Mouse (Mus musculus) embryonic facial prominence, embryonic 11.5 days (tissue): ENCODE data around the gene Krtap24-1. TPM values are rescaled to one million over a fixed set of nuclear protein-coding genes. Genes with fewer than 3 reads are reported as not detected.

Experiments used
- ATAC-seq: fragments of 200-750 bp; cut with Nextera tagmentation; replicated peaks from 2 replicates; pipeline ENCODE4 v1.8.0; 2017; ENCODE audit warnings: low read depth; ENCODE audit not compliant: insufficient number of reproducible peaks, low FRiP score, low TSS enrichment
- DNase-seq: peaks from one replicate; pipeline ENCODE4 v3.0.0-alpha.2; 2015; ENCODE audit warnings: low spot score
- H3K27ac ChIP-seq: fragments of 300-500 bp; sonication (generic); replicated peaks from 2 replicates; pipeline ENCODE4 v1.5.1; 2014; ENCODE audit warnings: mild to moderate bottlenecking, low read depth, low read length, control low read depth
- H3K27me3 ChIP-seq: fragments of 300-500 bp; sonication (generic); 2 replicates; pipeline ENCODE4 v1.6.1; 2014; ENCODE audit warnings: mild to moderate bottlenecking, low read length, moderate library complexity, mixed read lengths; ENCODE audit not compliant: control insufficient read depth, insufficient read depth
- H3K36me3 ChIP-seq: fragments of 300-500 bp; sonication (generic); replicated peaks from 2 replicates; pipeline ENCODE4 v1.6.1; 2014; ENCODE audit warnings: low read depth, mild to moderate bottlenecking, low read length, moderate library complexity, mixed read lengths; ENCODE audit not compliant: control insufficient read depth, insufficient read depth
- H3K4me1 ChIP-seq: fragments of 300-500 bp; sonication (generic); 2 replicates; pipeline ENCODE4 v1.6.1; 2014; ENCODE audit warnings: low read length, mixed read lengths; ENCODE audit not compliant: control insufficient read depth, insufficient read depth
- H3K4me2 ChIP-seq: fragments of 300-500 bp; sonication (generic); 2 replicates; pipeline ENCODE4 v1.6.1; 2014; ENCODE audit warnings: low read depth, mild to moderate bottlenecking, control low read depth, low read length, moderate library complexity
- H3K4me3 ChIP-seq: fragments of 300-500 bp; sonication (generic); 2 replicates; pipeline ENCODE4 v1.5.1; 2014; ENCODE audit warnings: low read depth, low read length, control low read depth
- H3K9ac ChIP-seq: fragments of 300-500 bp; sonication (generic); replicated peaks from 2 replicates; pipeline ENCODE4 v1.6.1; 2014; ENCODE audit warnings: mild to moderate bottlenecking, control low read depth, low read length
- H3K9me3 ChIP-seq: fragments of 300-500 bp; sonication (generic); replicated peaks from 2 replicates; pipeline ENCODE4 v1.6.1; 2016; ENCODE audit warnings: mild to moderate bottlenecking, low read length, inconsistent platforms, mixed read lengths; ENCODE audit not compliant: control insufficient read depth
- WGBS: fragments of 180-500 bp; shearing (Covaris S2); extraction: QIAGEN DNeasy Blood & Tissue Kit; methylation state at CpG from one replicate; pipeline ENCODE4 v1.1.7; 2014; 5-methylcytosine and 5-hydroxymethylcytosine counted together
- polyA plus RNA-seq: library from polyadenylated mRNA; unstranded; fragments of >200 nt; fragmentation: Nextera tagmentation; extraction: Ambion mirVana; gene quantifications from 2 replicates; pipeline ENCODE4 v1.2.1, GENCODE M21; 2014

The Krtap24-1 gene
- polyA plus RNA-seq, 1 experiment from 2014 or later: not detected

DNA sequence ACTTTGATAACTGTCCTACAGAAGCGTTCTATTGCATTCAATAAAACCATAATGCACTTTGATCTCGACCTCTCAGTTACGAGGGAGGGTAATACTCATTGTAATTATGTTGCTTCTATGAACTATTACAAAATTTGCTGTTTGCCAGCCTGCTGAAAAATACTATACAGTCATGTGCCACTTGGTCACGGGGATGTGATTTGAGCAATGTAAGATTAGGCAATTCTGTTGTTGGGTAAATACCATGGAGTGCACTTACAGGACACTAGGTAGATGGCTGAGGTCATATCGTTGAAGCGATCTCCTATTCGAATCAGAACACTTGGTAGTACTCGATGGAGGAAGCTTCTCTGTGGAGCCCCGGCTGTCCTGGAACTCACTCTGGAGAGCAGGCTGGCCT is 28.7 kb downstream of the Krtap24-1 start:
- no peaks in the 10 kb centered on the region for H3K4me1 ChIP-seq
- H3K27ac ChIP-seq: no peak overlapping the region
- ATAC-seq: no peak
- 95% methylated on average over 9 of the region's 9 CpGs for WGBS
- DNase-seq: no peak
- no peak overlapping the region for H3K4me3 ChIP-seq
- no peak overlapping the region for H3K9ac ChIP-seq
- H3K9me3 ChIP-seq: no peaks in the 10 kb centered on the region
- no peaks in the 10 kb centered on the region for H3K36me3 ChIP-seq
- no peaks in the 10 kb centered on the region for H3K27me3 ChIP-seq
- H3K4me2 ChIP-seq: no peak overlapping the region

DNA sequence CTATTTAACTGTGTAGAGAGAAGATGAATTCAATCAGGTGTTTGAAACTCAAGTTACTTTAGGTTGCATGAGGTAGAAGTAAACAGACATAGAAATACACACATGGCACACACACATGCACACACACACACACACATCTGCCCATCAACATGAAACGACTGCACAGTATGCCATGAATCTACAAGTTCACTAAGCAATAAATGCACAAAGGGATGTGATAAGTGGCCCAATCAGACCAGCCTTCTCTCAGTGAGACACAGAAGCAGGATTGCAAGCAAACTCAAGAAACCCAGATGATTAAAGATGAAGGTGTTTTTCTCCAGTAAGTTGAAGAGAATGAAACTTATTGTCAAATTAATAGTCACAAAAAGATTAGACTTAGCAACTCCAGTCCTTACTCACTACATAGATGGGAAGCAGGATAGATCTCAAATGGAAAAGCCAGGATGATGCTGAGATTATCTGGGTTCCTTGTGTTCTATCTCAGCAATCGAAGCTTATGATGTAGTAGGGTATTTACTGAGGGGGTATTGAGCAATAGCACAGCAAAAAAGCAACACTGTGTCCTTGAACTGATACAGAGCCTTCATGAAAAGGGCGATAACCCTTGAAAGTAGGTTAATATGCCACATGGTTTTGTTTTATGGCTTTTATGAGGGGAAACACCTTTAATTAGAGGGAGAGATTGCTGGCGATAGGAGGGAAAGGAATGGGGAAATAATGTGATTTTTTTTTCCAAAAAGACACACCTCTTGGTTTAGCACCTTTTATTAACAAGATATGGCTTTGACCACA is 36.0 kb downstream of the Krtap24-1 start:
- H3K4me2 ChIP-seq: no peak overlapping the region
- H3K9ac ChIP-seq: no peak overlapping the region
- H3K4me1 ChIP-seq: no peaks in the 10 kb centered on the region
- H3K36me3 ChIP-seq: no peaks in the 10 kb centered on the region
- 77% methylated on average over 4 of the region's 4 CpGs for WGBS
- H3K27me3 ChIP-seq: no peaks in the 10 kb centered on the region
- no peak overlapping the region for H3K27ac ChIP-seq
- no peaks in the 10 kb centered on the region for H3K9me3 ChIP-seq
- no peak overlapping the region for H3K4me3 ChIP-seq
- ATAC-seq: no peak
- DNase-seq: no peak

DNA sequence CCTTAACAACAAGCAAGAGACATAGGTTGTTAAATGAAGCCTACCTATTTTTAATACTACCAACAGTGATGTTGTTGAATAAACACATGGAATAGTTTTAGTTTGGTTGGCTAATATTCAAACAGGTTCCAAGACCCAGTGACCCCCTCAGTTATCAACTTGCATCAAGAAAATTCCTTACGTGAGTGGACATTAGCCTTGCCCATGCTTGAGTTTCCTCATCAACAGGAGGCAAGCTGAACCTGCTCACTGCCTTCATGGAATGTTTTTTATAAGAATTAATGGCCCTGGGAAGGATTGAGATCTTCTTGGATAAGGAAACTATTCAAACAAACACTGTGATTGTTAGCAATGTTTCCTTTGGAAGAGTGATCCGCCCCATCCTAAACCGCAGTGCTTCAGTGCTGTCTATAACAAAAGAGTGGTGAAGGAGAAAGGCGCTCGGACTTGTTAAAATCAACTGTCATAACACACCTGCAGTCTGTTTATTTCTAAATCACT is 39.1 kb downstream of the Krtap24-1 start:
- H3K36me3 ChIP-seq: no peaks in the 10 kb centered on the region
- no peaks in the 10 kb centered on the region for H3K27me3 ChIP-seq
- no peak for DNase-seq
- no peaks in the 10 kb centered on the region for H3K9me3 ChIP-seq
- no peak overlapping the region for H3K9ac ChIP-seq
- H3K4me3 ChIP-seq: no peak overlapping the region
- H3K4me1 ChIP-seq: no peaks in the 10 kb centered on the region
- WGBS: 73% methylated on average over 5 of the region's 5 CpGs
- no peak for ATAC-seq
- no peak overlapping the region for H3K4me2 ChIP-seq
- no peak overlapping the region for H3K27ac ChIP-seq

GRCm38 (mm10) chr16:88570136-88570535 is 41.9 kb downstream of the Krtap24-1 start:
- DNase-seq (no peak), ATAC-seq (no peak)
- Histone ChIP-seq H3K27me3 (no peaks in the 10 kb centered on the region), H3K27ac (no peak overlapping the region), H3K4me1 (no peaks in the 10 kb centered on the region), H3K36me3 (no peaks in the 10 kb centered on the region), H3K9ac (no peak overlapping the region), H3K4me3 (no peak overlapping the region), H3K9me3 (no peaks in the 10 kb centered on the region), H3K4me2 (no peak overlapping the region)

GRCm38 (mm10) chr16:88569732-88570131 is 42.3 kb downstream of the Krtap24-1 start:
- H3K9me3 ChIP-seq: no peaks in the 10 kb centered on the region
- H3K4me1 ChIP-seq: no peaks in the 10 kb centered on the region
- no peak for DNase-seq
- no peak for ATAC-seq
- H3K36me3 ChIP-seq: no peaks in the 10 kb centered on the region
- H3K27me3 ChIP-seq: no peaks in the 10 kb centered on the region
- no peak overlapping the region for H3K4me2 ChIP-seq
- H3K9ac ChIP-seq: no peak overlapping the region
- 89% methylated on average over 3 of the region's 3 CpGs for WGBS
- H3K4me3 ChIP-seq: no peak overlapping the region
- H3K27ac ChIP-seq: no peak overlapping the region

DNA sequence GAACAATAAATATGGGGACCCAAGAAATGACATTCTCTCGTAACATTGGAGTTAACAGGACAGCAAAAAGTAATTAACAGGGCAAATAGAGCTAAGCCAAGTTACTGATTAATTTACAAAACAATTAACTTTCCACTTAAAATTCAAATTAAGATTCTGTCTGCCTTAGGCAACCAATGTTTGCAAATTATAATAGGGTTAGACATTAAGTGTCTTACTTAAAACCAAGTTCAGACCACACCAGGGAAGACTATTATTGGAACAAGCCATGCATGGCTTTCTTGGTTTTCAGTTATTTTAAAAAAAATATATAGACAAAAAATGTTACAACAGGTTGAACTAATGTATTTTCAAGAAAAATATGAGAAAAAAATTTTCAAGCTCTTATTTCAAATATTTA is 43.0 kb downstream of the Krtap24-1 start:
- no peaks in the 10 kb centered on the region for H3K4me1 ChIP-seq
- H3K36me3 ChIP-seq: no peaks in the 10 kb centered on the region
- no peak overlapping the region for H3K27ac ChIP-seq
- ATAC-seq: no peak
- no peak overlapping the region for H3K9ac ChIP-seq
- H3K4me3 ChIP-seq: no peak overlapping the region
- no peak overlapping the region for H3K4me2 ChIP-seq
- WGBS: 83% methylated on average over 1 of the region's 1 CpGs
- H3K27me3 ChIP-seq: no peaks in the 10 kb centered on the region
- no peaks in the 10 kb centered on the region for H3K9me3 ChIP-seq
- no peak for DNase-seq

GRCm38 (mm10) chr16:88563045-88563913 is 48.8 kb downstream of the Krtap24-1 start, which contains the start of gene Cldn8:
TSS of gene Cldn8 (minus strand) at chr16:88563183.
- DNase-seq: peak; percentile 50

More at GRCm38 (mm10) chr16:88563045-88563913, 48.8 kb downstream of the Krtap24-1 start, which contains the start of gene Cldn8:
- no peaks in the 10 kb centered on the region for H3K36me3 ChIP-seq
- ATAC-seq: peak; percentile 73
- H3K27me3 ChIP-seq: no peaks in the 10 kb centered on the region
- no peak within 1 kb of the TSS for H3K4me3 ChIP-seq
- H3K27ac ChIP-seq: no peak within 1 kb of the TSS
- no peak within 1 kb of the TSS for H3K4me2 ChIP-seq
- WGBS: 67% methylated on average over 6 of the region's 6 CpGs
- H3K9ac ChIP-seq: no peak within 1 kb of the TSS
- H3K9me3 ChIP-seq: no peaks in the 10 kb centered on the region
- no peaks in the 10 kb centered on the region for H3K4me1 ChIP-seq
